Mouse (Mus musculus): ENCODE measurements around the gene Arih2.

DNA sequence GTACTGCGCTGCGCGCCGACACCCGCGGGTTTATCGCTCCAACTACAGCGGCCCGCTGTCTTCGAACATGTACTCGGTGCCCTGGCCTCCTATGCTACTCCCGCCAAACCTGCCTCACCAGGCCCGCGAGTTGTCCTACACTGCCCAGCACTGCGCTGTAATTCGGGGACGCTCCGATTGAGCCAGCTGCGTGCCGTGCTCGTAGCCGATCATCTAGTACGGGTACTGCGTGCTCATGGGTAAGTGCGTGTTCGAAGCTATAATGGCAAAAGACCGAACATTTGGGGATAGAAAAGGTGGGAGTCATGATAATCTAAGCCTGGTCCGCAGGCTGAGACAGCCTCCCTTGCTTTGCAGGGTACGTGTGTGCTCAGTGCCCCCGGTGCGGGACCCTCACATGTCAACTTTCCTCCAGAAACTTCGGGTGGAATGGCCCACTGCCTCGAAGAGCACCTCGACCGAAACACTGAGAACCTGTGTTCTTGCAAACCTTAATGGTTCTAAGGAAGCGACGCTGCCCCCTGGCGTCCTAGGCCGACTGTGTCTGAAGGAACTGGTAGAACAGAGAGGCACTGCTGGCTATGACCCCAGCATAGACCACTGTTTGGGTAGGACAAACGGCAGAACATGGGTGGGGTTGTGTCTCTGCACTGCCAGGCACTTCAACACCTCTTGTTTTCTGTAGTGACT is 78.8 kb downstream of the Arih2 start:
- no peak for TF ChIP-seq POLR2A (IDR thresholded peaks at IDR 0.05; ENCODE audit: borderline replicate concordance, extremely low read depth, insufficient read depth, insufficient read length, poor library complexity, severe bottlenecking)
- TF ChIP-seq CTCF (IDR thresholded peaks at IDR 0.05; ENCODE audit: borderline replicate concordance, extremely low read depth, insufficient read depth, insufficient read length): peak; percentile 73
